Mouse (Mus musculus): Measurements from ENCODE around the gene Hsd17b2.

GRCm38 (mm10) chr8:117768971-117769370, 67.3 kb downstream of the Hsd17b2 start:
- no peak for TF ChIP-seq POLR2A (IDR thresholded peaks at IDR 0.05; ENCODE audit: borderline replicate concordance, extremely low read depth, low read depth, low read length)
- TF ChIP-seq CTCF (IDR thresholded peaks at IDR 0.05; ENCODE audit: insufficient read depth, low read length): no peak
